In genomic region chr1:72593340-72593951, GRCm38 (mm10) we compare ENCODE assay signal across 9 mouse cellular contexts. TPM values are rescaled to one million over a fixed set of nuclear protein-coding genes. Genes with fewer than 3 reads are reported as not detected.
A peak's percentile ranks its signal among the peaks of the same experiment; 100 is the strongest.
DNase-seq lines count a peak whose midpoint lies in the region; ATAC-seq and TF ChIP-seq lines count a peak whose summit lies in the region.
"Had no signal": no experiment of that assay in that cellular context is flagged by ENCODE, and none has a peak within 500 bp of the region (broad histone marks: within the 10 kb centered on the region; RNA-seq: fewer than 3 reads in every experiment).

No protein-coding gene starts in this region.

- no peak for DNase-seq in forebrain, embryonic 10.5 days (ENCODE audit: extremely low spot score, low spot score)
- peak; percentile 66 for DNase-seq in gastrocnemius, adult 2 months
- DNase-seq in lung, adult 18-20 months, result peak; percentile 74 to 85

- H3K27me3 ChIP-seq in forebrain, embryonic 12.5 days, result no peaks in the 10 kb centered on the region
- H3K27me3 ChIP-seq in forebrain, embryonic 10.5 days (ENCODE audit: poor library complexity, severe bottlenecking), result no peaks in the 10 kb centered on the region
- no peaks in the 10 kb centered on the region for H3K27me3 ChIP-seq in kidney, embryonic 16.5 days (ENCODE audit: insufficient read depth, low read length)
- no peaks in the 10 kb centered on the region for H3K27me3 ChIP-seq in stomach, embryonic 15.5 days (replicated peaks)
- H3K27me3 ChIP-seq: embryonic facial prominence, embryonic 13.5 days had no signal

- 0 out of 2 replicates have a peak overlapping the region, but pooled peaks have one; percentile 25 for H3K27ac ChIP-seq in forebrain, embryonic 12.5 days
- H3K27ac ChIP-seq in forebrain, embryonic 10.5 days, result no peak overlapping the region
- peak overlapping the region; percentile 78 for H3K27ac ChIP-seq in brown adipose tissue, adult 24 weeks (replicated peaks; ENCODE audit: low read depth, low read length)
- peak overlapping the region; percentile 81 for H3K27ac ChIP-seq in gastrocnemius, adult 2 months
- H3K27ac ChIP-seq in kidney, embryonic 16.5 days (ENCODE audit: low read length), result 0 out of 2 replicates have a peak overlapping the region, but pooled peaks have one; percentile 28
- H3K27ac ChIP-seq in stomach, embryonic 15.5 days, result no peak overlapping the region
- H3K27ac ChIP-seq: embryonic facial prominence, embryonic 13.5 days had no signal

- peaks cover 66% of the 10 kb centered on the region for H3K36me3 ChIP-seq in forebrain, embryonic 12.5 days (replicated peaks)
- peaks cover 86% of the 10 kb centered on the region for H3K36me3 ChIP-seq in forebrain, embryonic 10.5 days (replicated peaks)
- peaks cover 54% of the 10 kb centered on the region for H3K36me3 ChIP-seq in kidney, embryonic 16.5 days (ENCODE audit: insufficient read depth, low read length)
- peaks cover 34% of the 10 kb centered on the region for H3K36me3 ChIP-seq in stomach, embryonic 15.5 days

- WGBS in forebrain, embryonic 12.5 days, result 85% methylated on average over 20 of the region's 20 CpGs
- 89% methylated on average over 20 of the region's 20 CpGs for WGBS in forebrain, embryonic 10.5 days
- WGBS in kidney, embryonic 16.5 days, result 80% methylated on average over 20 of the region's 20 CpGs
- WGBS in stomach, embryonic 15.5 days, result 83% methylated on average over 20 of the region's 20 CpGs

- H3K9me3 ChIP-seq in forebrain, embryonic 12.5 days, result no peaks in the 10 kb centered on the region
- no peaks in the 10 kb centered on the region for H3K9me3 ChIP-seq in forebrain, embryonic 10.5 days
- no peaks in the 10 kb centered on the region for H3K9me3 ChIP-seq in kidney, embryonic 16.5 days (ENCODE audit: low read length)
- H3K9me3 ChIP-seq in stomach, embryonic 15.5 days, result no peaks in the 10 kb centered on the region
- H3K9me3 ChIP-seq: embryonic facial prominence, embryonic 13.5 days had no signal

- intact Hi-C loops in gastrocnemius, adult 2 months (cut with DNase I), result loop anchor here (10.0 kb wide), 1 partner anchor 121 kb away; the partner anchor contains the start of gene Rpl37a

- no peak overlapping the region for H3K4me3 ChIP-seq in forebrain, embryonic 12.5 days (replicated peaks)
- H3K4me3 ChIP-seq in forebrain, embryonic 10.5 days, result no peak overlapping the region
- no peak overlapping the region for H3K4me3 ChIP-seq in brown adipose tissue, adult 24 weeks (ENCODE audit: insufficient read depth, low read depth, low read length)
- H3K4me3 ChIP-seq in gastrocnemius, adult 2 months, result peak overlapping the region; percentile 43
- H3K4me3 ChIP-seq in kidney, embryonic 16.5 days (ENCODE audit: low read length), result no peak overlapping the region
- H3K4me3 ChIP-seq in stomach, embryonic 15.5 days (replicated peaks), result no peak overlapping the region
- H3K4me3 ChIP-seq: embryonic facial prominence, embryonic 13.5 days had no signal

- peak; percentile 27; the same call in 1 of the 2 replicates for TF ChIP-seq CTCF in gastrocnemius, adult 2 months (IDR thresholded peaks at IDR 0.05)

- H3K4me1 ChIP-seq in forebrain, embryonic 12.5 days, result no peaks in the 10 kb centered on the region
- H3K4me1 ChIP-seq in forebrain, embryonic 10.5 days, result no peaks in the 10 kb centered on the region
- peaks cover 7% of the 10 kb centered on the region; the same call in 1 of the 2 replicates for H3K4me1 ChIP-seq in brown adipose tissue, adult 24 weeks (ENCODE audit: control insufficient read depth, insufficient read depth, insufficient read length, low read length)
- H3K4me1 ChIP-seq in kidney, embryonic 16.5 days (ENCODE audit: insufficient read depth, low read length), result no peaks in the 10 kb centered on the region
- no peaks in the 10 kb centered on the region for H3K4me1 ChIP-seq in stomach, embryonic 15.5 days

- no peak overlapping the region for H3K4me2 ChIP-seq in forebrain, embryonic 12.5 days
- no peak overlapping the region for H3K4me2 ChIP-seq in kidney, embryonic 16.5 days (replicated peaks; ENCODE audit: low read depth, low read length)
- no peak overlapping the region for H3K4me2 ChIP-seq in stomach, embryonic 15.5 days
- H3K4me2 ChIP-seq: embryonic facial prominence, embryonic 13.5 days had no signal

- no peak overlapping the region for H3K9ac ChIP-seq in forebrain, embryonic 12.5 days
- H3K9ac ChIP-seq in kidney, embryonic 16.5 days (replicated peaks; ENCODE audit: low read length), result no peak overlapping the region
- no peak overlapping the region for H3K9ac ChIP-seq in stomach, embryonic 15.5 days
- H3K9ac ChIP-seq: embryonic facial prominence, embryonic 13.5 days had no signal

- no peak for ATAC-seq in forebrain, embryonic 12.5 days (ENCODE audit: low FRiP score)
- no peak for ATAC-seq in kidney, embryonic 16.5 days (ENCODE audit: low FRiP score, low TSS enrichment)
- peak; percentile 14; the same call in 1 of the 2 replicates for ATAC-seq in stomach, embryonic 15.5 days (ENCODE audit: insufficient read depth, low FRiP score, low read depth)
- ATAC-seq in inflammation-experienced regulatory T-cells, adult 6 months, result no peak

RNA-seq across cellular contexts. Expression of gene Smarcal1, which starts 10.4 kb away (rescaled TPM):
- polyA plus RNA-seq in forebrain, embryonic 12.5 days (2016; fragmentation: Nextera tagmentation; extraction: Ambion mirVana), result 31.7 and 31.8 TPM in 2 replicates
- polyA plus RNA-seq in forebrain, embryonic 10.5 days (2016; fragmentation: Nextera tagmentation; extraction: Ambion mirVana), result 31.7 and 32.3 TPM in 2 replicates
- polyA plus RNA-seq in brown adipose tissue, adult 24 weeks (2012; ENCODE audit: insufficient read depth, insufficient read length, missing spikeins), result 11.8 and 13.9 TPM in 2 replicates
- 10 to 100 TPM; 20.4 to 21.8 TPM for total RNA-seq in gastrocnemius, adult 2 months (2021)
- polyA plus RNA-seq in kidney, embryonic 16.5 days (2015; fragmentation: Nextera tagmentation; extraction: Ambion mirVana), result 26.2 and 27.5 TPM in 2 replicates
- polyA plus RNA-seq in stomach, embryonic 15.5 days (2015; fragmentation: Nextera tagmentation; extraction: Ambion mirVana), result 18.2 and 20.8 TPM in 2 replicates
- polyA plus RNA-seq in inflammation-experienced regulatory T-cells, adult 6 months (2017; shearing (Covaris generic)), result 10 to 100 TPM; 10.4 to 15.7 (median 13.7) TPM

RNA-seq across cellular contexts. Expression of gene March4, which starts 56.7 kb away (rescaled TPM):
- polyA plus RNA-seq in forebrain, embryonic 12.5 days (2016; fragmentation: Nextera tagmentation; extraction: Ambion mirVana), result 0.57 and 0.91 TPM in 2 replicates
- not detected in 2 replicates for polyA plus RNA-seq in forebrain, embryonic 10.5 days (2016; fragmentation: Nextera tagmentation; extraction: Ambion mirVana)
- polyA plus RNA-seq in brown adipose tissue, adult 24 weeks (2012; ENCODE audit: insufficient read depth, insufficient read length, missing spikeins), result not detected in 2 replicates
- total RNA-seq in gastrocnemius, adult 2 months (2021), result under 1 TPM; 0.26 to 0.73 TPM
- polyA plus RNA-seq in kidney, embryonic 16.5 days (2015; fragmentation: Nextera tagmentation; extraction: Ambion mirVana), result 0.04 and 0.10 TPM in 2 replicates
- polyA plus RNA-seq in stomach, embryonic 15.5 days (2015; fragmentation: Nextera tagmentation; extraction: Ambion mirVana), result 0.18 and 0.21 TPM in 2 replicates
- polyA plus RNA-seq in inflammation-experienced regulatory T-cells, adult 6 months (2017; shearing (Covaris generic)), result not detected

Comparison
In these comparisons a context has a peak if more than half of its experiments do, and no peak if none do; other contexts are left out.
1. H3K27ac ChIP-seq: peak in forebrain, embryonic 12.5 days (single experiment), brown adipose tissue, adult 24 weeks (single experiment), gastrocnemius, adult 2 months (single experiment) and kidney, embryonic 16.5 days (single experiment); none in forebrain, embryonic 10.5 days (single experiment) and stomach, embryonic 15.5 days (single experiment).